Mouse (Mus musculus): ENCODE results near the gene Uaca.

Uaca gene

DNA sequence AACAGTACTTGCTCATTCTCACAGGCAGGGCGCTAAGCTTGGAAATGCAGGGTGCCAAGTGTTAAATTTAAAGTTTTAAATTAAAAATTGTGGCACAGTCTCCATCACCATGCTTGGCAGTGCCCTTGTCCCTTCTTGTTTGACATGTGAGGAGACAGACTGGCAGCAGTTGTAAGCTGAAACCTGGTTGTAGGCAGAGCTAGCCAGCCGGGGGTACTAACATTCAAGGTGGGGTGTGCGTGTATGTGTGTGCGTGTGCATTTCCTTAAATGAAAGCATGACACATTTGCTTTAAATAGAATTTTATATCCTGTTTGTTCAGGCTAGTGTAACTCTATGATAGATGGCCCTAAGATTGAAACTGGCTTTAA is 42.7 kb downstream of the Uaca start:
- DNase-seq (ENCODE audit: low spot score) = no peak

DNA sequence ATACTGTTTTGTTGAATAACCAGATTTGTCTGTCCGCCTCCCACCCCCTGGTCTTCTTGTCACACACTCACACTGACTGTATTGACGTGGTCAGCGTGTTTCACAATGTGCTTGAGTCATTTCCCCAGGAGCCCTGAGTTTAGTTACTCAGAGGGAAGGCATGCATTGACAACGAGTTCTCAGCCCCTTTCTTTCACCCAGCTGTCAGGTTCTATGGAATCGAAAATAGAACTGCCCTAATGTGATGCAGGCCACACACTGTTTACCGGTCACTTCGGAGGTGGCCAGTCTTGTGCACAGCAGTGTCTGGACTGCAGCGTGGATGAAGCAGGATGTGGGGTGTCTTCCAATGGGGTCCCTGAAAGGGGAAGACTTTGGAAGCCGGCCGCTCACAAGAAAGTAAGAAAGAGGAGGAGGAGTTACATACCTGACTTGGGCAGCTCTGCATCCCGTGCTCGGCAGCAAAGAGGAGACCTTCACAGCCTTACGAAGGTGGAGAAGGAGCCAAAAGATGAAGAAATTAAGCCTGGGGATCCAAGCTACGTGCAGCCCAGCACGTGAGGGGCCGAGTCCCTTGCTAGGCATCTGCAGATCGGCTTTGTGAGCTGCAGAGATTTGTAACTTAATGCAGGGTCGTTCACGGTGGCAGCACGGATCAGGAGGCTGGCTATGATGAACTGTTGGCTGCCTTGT is 43.3 kb downstream of the Uaca start:
- DNase-seq (ENCODE audit: low spot score) = no peak

DNA sequence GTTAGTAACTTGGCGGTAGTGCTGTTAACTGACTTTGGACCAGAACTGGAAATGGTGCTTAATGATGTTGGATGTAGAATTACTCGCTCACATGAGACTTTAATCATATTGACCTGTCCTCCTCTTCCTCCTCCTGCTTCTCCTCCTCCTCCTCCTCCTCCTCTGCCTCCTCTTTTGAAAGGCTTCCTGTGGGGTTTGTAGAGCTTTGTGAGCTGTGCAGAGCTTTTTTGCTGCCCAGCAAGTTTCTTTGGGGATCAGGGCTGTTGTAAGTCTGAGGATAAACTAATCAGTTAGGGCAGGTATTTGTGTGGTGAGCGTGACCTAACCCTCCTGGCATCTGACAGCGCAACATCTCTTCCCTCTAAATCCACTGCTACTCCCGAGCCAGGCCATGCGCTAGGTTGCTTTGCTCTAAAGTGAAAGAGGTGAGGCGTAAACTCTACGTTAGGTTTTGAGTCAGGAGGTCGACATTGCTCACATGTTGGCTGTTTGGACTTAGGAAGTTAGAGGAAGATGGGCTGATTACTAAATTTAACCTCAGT is 44.1 kb downstream of the Uaca start:
- DNase-seq (ENCODE audit: low spot score) = no peak

DNA sequence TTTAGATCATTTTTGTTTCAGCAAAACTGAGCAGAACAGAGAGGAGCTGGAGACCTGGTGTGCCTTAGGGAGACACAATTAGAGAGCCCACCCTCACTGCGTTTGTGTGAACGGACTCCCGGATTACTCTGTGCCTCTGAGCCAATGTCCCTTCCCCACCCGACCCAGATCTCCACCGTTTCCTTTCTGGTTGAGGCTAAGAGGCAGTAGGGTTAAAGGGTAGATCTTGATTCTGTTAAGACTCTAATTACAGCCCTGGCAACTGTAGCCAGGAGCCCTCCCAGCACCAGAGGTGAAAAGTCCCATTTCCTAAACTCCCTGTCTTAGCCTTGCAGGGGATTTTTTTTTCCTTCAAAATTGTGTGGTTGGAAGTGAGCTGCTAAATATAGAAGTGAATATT is 47.1 kb downstream of the Uaca start:
- no peak for DNase-seq (ENCODE audit: low spot score)

DNA sequence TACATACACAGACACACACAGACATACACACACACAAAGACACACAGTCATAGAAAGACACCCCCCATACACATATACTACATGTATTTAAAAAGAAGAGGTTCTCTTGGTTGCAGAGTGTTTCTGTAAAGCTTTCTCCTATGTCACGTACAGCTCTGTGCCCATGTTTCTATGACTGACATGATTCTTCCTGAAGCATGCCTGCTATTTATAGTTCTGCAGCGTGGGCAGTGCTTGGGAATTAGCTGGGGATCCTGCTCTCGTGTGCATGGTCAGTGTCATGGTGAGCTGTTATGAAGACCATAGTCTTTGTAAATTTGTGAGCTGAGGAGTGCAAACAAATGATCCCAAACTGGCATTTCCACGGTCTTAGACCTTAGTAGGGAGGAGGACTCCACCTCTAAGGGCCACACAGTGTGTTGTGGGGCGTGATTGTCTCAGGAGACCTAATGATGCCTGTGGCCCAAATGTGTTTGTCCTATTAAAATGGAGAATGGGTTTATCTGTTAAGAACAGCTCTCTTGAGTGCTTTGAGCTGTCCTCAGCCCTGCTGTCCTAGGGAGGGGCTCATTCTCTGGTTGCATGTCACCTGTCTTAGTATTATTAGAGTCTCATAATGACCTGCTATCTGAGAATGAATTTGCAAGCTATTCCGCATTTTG is 49.2 kb downstream of the Uaca start:
- DNase-seq (ENCODE audit: low spot score) = no peak

DNA sequence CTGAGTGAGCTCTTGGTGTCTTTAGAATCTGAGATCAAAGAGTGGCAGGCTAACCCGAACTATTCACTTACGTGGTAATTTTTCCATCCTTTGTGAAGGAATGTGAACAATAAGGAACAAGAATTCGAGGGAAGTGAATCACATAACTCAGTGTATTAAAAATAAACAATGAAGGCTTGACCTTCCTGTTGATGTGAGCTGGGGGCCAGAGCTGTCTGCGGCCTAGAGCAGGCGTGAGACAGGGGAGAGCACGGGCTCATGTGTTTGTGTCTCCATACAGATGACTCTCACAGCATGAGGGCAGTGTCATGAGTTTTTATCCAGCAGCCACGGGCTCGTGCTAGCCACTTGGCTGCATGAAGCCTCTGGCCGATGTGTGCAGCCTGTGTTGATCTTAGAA is 54.4 kb downstream of the Uaca start:
- DNase-seq (ENCODE audit: low spot score) = no peak

DNA sequence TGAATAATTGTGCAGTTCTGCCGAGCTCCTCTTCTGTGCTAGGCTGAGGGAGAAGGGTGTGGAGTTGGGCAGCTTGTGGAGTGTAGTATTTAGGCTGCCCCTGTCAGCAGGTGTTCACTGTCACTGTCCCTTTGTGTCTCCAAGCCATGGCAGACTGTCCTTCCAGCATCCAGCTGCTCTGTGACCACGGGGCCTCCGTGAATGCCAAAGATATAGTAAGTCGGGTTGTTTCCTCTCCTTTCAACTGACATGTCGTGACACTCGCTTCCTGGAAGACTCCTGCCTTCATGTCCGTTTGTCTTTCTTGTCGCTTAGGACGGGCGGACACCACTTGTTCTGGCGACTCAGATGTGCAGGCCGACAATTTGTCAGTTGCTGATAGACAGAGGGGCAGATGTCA is 55.6 kb downstream of the Uaca start:
- no peak for DNase-seq (ENCODE audit: low spot score)

DNA sequence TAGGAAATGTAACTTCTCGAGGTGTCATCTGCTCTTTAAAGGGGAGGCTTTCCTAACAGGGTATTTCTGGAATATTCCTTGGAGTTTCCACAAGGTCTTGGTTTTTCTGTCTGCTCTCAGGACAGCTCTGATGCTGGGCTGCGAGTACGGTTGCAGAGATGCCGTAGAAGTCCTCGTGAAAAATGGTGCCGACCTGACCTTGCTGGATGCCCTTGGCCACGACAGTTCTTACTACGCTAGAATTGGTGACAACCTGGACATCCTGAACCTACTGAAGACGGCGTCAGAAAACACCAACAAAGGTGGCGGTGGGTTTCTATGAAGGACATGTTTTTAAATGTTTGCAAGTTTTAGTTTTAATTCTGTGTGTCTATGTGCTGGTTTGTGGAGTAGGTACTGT is 59.9 kb downstream of the Uaca start:
- no peak for DNase-seq (ENCODE audit: low spot score)

DNA sequence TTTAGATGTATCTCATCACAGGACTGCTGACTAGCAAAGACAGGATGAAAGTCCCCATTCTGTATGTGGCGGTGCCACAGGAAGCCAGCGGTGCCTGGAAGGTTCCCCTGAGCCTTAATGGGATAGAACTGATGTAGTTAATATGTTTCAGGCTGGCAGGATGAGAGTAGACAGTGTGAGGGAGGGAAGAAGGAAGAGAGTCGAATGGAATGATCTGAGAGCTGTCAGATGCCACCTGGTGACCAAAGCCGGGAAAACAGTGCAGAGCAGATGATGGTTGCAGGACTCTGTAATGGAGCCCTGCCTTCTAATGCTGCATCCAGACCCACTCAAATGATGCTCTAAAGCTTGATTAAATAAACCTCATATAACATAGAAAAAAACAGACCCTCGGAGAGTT is 63.5 kb downstream of the Uaca start:
- peak; percentile 81 for DNase-seq (ENCODE audit: low spot score)

DNA sequence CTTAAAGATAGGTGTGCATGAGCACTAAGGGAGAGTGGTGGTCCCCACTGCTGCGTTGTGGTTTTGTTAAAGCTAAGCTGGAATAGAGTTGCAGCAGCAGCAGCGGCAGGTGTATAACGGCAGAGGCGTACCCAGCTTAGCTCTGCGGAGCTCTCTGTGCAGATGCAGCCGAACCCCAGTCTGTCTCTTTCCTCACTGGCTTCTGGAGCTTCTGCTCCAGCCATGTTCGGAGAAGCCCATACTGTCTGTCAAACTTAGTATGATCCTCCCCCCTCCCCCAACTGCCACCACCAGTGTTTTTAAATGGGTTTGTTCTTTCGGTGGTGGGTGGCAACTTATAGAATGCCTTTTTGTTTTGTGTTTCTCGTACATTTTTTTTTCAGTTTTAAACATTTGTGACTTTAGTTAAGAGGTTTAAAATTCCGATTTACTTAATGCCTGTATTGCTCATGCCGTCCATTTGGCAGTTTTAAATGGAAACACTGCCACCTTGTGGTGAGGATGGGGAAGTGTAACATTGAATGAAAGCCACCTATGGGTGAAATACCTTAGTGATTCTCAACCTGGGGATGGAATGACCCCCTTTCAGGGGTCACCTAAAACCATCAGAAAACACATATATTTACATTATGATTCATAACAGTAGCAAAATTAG is 64.1 kb downstream of the Uaca start:
- DNase-seq (ENCODE audit: low spot score) = no peak

DNA sequence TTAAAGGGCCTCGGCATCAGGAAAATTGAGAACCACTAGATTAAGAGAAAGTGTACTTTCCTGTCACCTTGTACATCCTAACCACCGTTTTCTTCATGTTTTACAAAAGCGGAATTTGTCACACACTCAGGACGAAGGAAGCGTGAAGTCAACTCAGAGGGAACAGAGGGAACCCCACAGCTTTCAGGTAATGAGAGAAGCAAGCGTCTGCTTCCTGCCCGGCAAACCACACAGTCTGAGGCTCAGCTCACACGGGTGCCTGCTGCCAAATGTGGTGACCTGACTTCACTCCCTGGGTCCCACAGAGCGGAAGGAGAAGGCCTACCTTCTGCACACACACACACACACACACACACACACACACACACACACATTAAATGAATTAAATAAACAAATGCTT is 64.7 kb downstream of the Uaca start:
- no peak for DNase-seq (ENCODE audit: low spot score)

DNA sequence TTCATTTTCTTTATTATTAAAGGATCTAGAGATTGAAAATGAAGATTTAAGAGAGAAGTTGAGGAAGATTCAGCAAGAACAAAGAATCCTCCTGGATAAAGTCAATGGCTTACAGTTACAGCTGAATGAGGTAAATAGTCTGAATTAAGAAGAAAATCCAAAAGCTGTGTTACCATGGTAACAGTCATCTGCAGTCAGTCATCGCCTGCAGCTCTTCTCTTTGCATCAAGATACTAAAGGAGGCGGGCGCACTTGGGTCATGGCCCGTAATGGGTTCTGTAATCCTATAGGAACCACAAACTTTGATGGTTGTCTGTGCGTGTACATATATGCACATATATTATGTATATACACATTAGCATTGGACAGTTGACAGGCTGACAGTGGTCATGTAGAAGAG is 66.7 kb downstream of the Uaca start:
- DNase-seq (ENCODE audit: low spot score) = no peak

DNA sequence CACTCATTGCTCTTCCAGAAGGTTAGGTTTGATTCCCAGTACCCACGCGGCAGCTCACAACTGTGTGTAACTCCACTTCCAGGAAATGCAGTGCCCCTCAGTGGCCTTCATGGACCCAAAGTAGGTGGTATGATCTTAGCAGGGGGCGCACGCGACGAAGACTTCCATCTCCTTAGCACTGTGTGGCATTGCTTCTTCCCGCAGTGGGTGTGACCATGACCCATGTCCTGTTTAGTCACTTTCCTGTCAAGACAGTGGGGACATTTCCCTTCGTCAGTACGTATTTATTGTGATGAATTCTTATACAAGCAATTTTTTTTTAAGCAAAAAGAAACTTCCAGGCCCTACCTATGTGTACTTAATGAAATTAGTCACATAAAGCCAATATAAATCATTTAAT is 70.3 kb downstream of the Uaca start:
- DNase-seq (ENCODE audit: low spot score) = no peak

DNA sequence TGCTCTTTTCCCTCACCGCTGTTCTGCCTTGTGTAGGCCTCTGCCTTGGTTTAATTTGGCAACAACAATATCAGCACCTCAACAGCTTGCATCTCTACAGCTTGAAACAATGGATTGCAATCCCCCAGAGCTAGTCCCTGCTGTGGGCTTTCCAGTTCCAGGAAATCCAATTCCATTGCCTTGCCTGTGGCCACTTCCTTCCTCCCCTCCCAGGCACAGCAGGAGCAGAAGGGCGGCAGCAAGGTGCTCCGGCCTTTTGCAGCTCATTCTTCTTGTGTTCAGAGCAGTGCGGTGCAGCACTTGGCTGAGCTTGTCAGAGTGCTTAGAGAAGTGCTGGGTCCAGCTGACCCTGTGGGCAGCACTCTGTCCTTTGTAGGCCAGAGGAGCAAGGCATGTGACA is 71.5 kb downstream of the Uaca start:
- no peak for DNase-seq (ENCODE audit: low spot score)

DNA sequence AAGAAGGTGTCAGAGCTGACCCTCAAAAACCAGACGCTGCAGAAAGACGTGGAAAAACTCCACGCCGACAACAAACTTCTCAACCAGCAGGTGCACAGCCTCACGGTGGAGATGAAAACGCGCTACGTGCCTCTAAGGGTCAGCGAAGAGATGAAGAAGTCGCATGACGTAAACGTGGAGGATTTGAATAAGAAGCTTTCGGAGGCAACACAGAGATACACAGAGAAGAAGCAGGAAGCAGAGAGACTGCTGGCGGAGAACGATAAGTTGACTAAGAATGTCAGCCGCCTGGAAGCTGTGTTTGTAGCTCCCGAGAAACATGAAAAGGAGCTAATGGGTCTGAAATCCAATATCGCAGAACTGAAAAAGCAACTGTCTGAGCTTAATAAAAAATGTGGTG is 76.1 kb downstream of the Uaca start:
- no peak for DNase-seq (ENCODE audit: low spot score)

DNA sequence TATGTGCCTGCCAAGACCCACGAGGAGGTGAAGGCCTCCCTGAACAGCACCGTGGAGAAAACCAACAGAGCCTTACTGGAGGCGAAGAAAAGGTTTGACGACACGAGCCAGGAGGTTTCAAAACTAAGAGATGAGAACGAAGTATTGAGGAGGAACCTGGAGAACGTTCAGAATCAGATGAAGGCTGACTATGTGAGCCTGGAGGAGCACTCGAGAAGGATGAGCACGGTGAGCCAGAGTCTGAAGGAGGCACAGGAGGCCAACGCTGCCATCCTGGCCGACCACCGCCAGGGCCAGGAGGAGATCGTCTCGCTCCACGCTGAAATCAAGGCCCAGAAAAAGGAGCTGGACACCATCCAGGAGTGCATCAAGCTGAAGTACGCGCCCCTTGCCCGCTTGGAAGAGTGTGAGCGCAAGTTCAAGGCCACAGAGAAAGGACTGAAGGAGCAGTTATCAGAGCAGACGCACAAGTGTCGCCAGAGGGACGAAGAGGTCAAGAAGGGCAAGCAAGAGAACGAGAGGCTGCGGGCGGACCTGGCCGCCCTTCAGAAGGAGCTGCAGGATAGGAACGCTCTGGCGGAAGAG is 76.7 kb downstream of the Uaca start:
- peak; percentile 59 for DNase-seq (ENCODE audit: low spot score)

DNA sequence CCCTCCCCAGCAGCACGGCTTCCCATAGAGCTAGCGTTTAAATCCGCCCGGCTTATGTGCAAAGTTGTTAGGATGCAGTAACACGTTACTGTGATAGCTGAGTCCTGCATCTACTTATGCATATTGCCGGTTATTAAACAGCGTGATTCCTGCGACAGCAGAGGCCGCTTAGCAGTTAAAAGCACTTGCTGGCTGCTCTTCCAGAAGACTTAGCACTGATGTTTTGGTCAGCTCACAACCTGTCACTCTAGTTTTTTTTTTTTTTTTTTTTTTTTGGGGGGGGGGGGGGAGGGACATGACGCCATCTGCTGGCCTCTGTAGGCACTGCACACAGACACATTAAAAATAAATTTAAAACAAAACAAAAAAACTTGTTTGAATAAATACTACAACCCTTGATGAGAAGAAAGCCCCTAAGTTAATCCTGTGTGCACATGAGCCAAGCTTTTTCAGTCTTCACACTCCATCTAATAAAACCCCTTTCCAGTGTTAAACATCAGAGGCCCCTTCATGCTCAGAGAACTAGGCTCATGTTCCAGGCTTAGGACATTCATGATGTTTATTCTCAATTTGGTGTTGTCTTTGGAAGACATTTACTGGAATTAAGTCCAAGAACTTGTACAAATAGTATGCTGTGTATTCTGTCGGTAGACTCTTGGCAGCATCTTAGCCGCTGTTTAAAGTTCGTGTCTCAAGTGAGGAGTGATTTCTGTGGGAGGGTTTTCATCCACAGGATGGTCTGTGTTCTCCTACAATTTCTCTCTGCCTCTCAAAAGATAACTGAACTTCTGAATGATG is 79.1 kb downstream of the Uaca start:
- no peak for DNase-seq (ENCODE audit: low spot score)

DNA sequence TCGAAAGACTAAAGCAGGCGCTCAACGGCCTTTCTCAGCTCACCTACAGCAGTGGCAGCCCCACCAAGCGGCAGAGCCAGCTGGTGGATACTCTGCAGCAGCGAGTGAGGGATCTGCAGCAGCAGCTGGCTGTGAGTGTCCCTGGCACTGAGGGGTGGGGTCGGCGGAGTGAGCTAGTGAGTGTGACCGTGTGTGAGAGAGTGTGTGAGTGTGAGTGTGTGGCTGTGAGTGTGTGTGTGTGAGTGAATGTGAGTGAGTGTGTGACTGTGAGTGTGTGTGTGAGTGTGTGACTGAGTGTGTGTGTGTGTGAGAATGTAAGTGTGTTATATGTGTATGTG is 79.7 kb downstream of the Uaca start:
- no peak for DNase-seq (ENCODE audit: low spot score)

DNA sequence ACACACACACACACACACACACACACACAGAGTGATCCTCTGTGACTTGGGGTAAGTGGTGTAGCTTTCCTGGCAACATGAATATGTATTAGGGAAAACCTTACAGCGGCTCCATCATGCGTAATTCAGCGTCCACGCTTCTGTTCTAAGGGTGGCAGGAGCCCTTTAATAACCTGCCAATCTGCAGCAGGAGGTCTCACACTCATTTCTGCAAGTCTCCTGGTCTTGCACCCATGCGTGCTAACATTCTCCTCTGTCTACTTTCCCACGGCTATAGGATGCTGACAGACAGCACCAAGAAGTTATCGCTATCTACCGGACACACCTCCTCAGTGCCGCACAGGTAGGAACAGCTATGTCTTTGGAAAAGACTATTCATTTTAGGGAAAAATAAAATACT is 81.7 kb downstream of the Uaca start:
- no peak for DNase-seq (ENCODE audit: low spot score)

DNA sequence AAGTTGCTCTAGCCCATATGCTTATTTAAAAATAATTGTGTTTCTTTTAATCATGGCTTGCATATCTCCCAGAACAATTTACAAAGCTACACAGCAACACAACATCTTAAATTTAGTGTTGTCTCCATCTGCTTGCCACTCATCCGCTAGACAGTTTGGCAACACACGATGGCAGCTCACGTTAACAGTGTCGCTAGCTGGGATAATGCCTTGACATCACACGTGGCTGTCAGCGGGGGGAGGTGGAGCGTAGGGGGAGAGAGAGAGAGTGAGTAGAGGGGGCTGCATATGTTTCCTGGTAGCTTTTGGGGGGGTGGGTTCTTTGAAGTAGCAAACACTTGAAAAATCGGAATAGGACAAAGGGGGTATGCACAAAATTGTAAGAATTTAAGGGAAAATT is 82.2 kb downstream of the Uaca start:
- DNase-seq (ENCODE audit: low spot score) = no peak

DNA sequence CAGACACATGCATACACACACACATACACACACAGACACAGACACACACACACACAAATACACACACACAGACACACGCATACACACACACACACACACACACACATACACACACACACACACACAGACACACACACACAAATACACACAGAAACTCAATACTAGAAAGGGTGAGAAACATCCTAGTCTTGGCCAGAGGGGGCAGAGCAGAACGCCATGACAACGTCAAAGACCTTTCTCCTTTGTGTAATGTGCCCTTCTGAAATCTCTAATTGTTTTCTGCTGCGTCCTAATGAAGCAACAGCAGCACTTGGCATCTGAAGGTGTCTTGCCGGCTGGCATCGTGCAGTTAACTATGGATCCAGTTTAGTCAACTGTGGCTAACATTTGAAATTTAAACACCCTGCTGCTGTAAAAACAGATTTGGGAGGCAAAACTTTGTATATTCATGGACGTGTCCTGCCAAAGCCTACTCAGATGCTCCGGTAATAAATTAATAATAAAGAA is 83.8 kb downstream of the Uaca start:
- DNase-seq (ENCODE audit: low spot score) = no peak

DNA sequence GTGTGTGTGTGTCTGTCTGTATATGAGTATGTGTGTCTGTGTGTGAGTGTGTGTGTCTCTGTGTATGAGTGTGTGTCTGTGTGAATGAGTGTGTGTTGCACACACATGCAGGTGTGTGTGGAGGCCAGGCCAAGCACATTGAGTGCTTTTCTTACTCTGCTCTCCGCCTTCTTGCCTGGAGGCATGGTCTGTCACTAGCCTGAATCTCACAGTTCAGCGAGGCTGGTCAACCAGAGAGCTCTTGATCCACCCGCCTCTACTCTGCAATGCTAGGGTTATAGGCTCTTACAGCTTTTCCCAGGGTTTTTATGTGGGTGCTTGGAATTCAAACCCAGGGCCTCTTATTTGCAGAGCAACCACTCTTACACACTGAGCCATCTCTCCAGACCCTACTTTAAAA is 84.3 kb downstream of the Uaca start:
- no peak for DNase-seq (ENCODE audit: low spot score)

Measured in testis, postnatal 10 days (tissue).